Mouse (Mus musculus) bone marrow macrophage, adult 2 months (primary cell): ENCODE results near the gene Mapk1ip1l.

ENCODE experiments used
- CTCF ChIP-seq: IDR thresholded peaks from 2 replicates; pipeline ENCODE4 v1.5.1; 2012; ENCODE audit warnings: low read depth, mild to moderate bottlenecking, low read length, moderate library complexity
- POLR2A ChIP-seq: IDR thresholded peaks from 2 replicates; pipeline ENCODE4 v1.6.1; 2012; ENCODE audit warnings: mild to moderate bottlenecking, low read depth, low read length, borderline replicate concordance

GRCm38 (mm10) chr14:47265829-47266228, 32.2 kb upstream of the Mapk1ip1l start:
- TF ChIP-seq CTCF (no peak), POLR2A (no peak)
